Mouse (Mus musculus) cortical plate, adult 2 months (tissue): ENCODE results near the gene Chkb.

Source experiments
- CTCF ChIP-seq: fragments of 200-500 bp; IDR thresholded peaks from 2 replicates; pipeline ENCODE4 v1.5.1; 2011; ENCODE audit warnings: mild to moderate bottlenecking, control low read depth, low read length; ENCODE audit not compliant: insufficient read depth; ENCODE audit errors: extremely low read depth
- POLR2A ChIP-seq: fragments of 200-500 bp; IDR thresholded peaks from 2 replicates; pipeline ENCODE4 v1.6.1; 2011; ENCODE audit warnings: mild to moderate bottlenecking, low read length, control low read depth; ENCODE audit not compliant: insufficient read depth; ENCODE audit errors: extremely low read depth

GRCm38 (mm10) chr15:89452906-89453864, 23.5 kb upstream of the Chkb start:
- TF ChIP-seq POLR2A: no peak
- TF ChIP-seq CTCF: no peak
